Mouse (Mus musculus) midbrain, embryonic 16.5 days (tissue): ENCODE results near the gene Sept9. TPM values are rescaled to one million over a fixed set of nuclear protein-coding genes. Genes with fewer than 3 reads are reported as not detected.
A peak's percentile ranks its signal among the peaks of the same experiment; 100 is the strongest.
"Not testable (repeated sequence)": the region's sequence is repeated elsewhere in the genome, so short reads cannot be mapped to it uniquely, and the experiment has no call there.

Experiments used
- ATAC-seq: fragments of 200-750 bp; cut with Nextera tagmentation; 2 replicates; pipeline ENCODE4 v1.8.0; 2017; ENCODE audit warnings: moderate TSS enrichment
- H3K27ac ChIP-seq: fragments of 300-500 bp; sonication (generic); 2 replicates; pipeline ENCODE4 v1.5.1; 2014; ENCODE audit warnings: mild to moderate bottlenecking, low read length, mixed read lengths
- H3K27me3 ChIP-seq: fragments of 300-500 bp; sonication (generic); 2 replicates; pipeline ENCODE4 v1.6.1; 2014; ENCODE audit warnings: low read depth, low read length, mixed read lengths; ENCODE audit not compliant: control insufficient read depth, insufficient read depth
- H3K36me3 ChIP-seq: fragments of 300-500 bp; sonication (generic); 2 replicates; pipeline ENCODE4 v1.6.1; 2014; ENCODE audit warnings: mild to moderate bottlenecking, low read length, moderate library complexity, mixed read lengths; ENCODE audit not compliant: control insufficient read depth, insufficient read depth
- H3K4me1 ChIP-seq: fragments of 300-500 bp; sonication (generic); 2 replicates; pipeline ENCODE4 v1.6.1; 2014; ENCODE audit warnings: mild to moderate bottlenecking, low read length, mixed read lengths; ENCODE audit not compliant: control insufficient read depth, insufficient read depth
- H3K4me2 ChIP-seq: fragments of 300-500 bp; sonication (generic); 2 replicates; pipeline ENCODE4 v1.6.1; 2014; ENCODE audit warnings: mild to moderate bottlenecking, low read length, mixed read lengths
- H3K4me3 ChIP-seq: fragments of 300-500 bp; sonication (generic); 2 replicates; pipeline ENCODE4 v1.5.1; 2014; ENCODE audit warnings: low read depth, mild to moderate bottlenecking, low read length, moderate library complexity, mixed read lengths
- H3K9ac ChIP-seq: fragments of 300-500 bp; sonication (generic); 2 replicates; pipeline ENCODE4 v1.6.1; 2014; ENCODE audit warnings: low read depth, low read length, mixed read lengths
- H3K9me3 ChIP-seq: fragments of 300-500 bp; sonication (generic); replicated peaks from 2 replicates; pipeline ENCODE4 v1.6.1; 2014; ENCODE audit warnings: mild to moderate bottlenecking, low read length, mixed read lengths; ENCODE audit not compliant: control insufficient read depth, poor library complexity, severe bottlenecking
- WGBS: fragments of 180-500 bp; shearing (Covaris S2); extraction: QIAGEN DNeasy Blood & Tissue Kit; methylation state at CpG from one replicate; pipeline ENCODE4 v1.1.7; 2014; 5-methylcytosine and 5-hydroxymethylcytosine counted together
- polyA plus RNA-seq: library from polyadenylated mRNA; unstranded; fragments of >200 nt; fragmentation: Nextera tagmentation; extraction: Ambion mirVana; gene quantifications from 2 replicates; pipeline ENCODE4 v1.2.1, GENCODE M21; 2015

The Sept9 gene
- polyA plus RNA-seq, 1 experiment from 2014 or later, result 103 TPM

- Histone ChIP-seq H3K36me3 (no peaks in the 10 kb centered on the region), H3K4me1 (peaks cover 40% of the 10 kb centered on the region), H3K9ac (no peak overlapping the region), H3K9me3 (no peaks in the 10 kb centered on the region), H3K4me2 (no peak overlapping the region), H3K27ac (no peak overlapping the region), H3K27me3 (no peaks in the 10 kb centered on the region), H3K4me3 (no peak overlapping the region)
- WGBS, result 91% methylated on average over 9 of the region's 9 CpGs
- ATAC-seq, result no peak
Observed at GRCm38 (mm10) chr11:117337749-117338148, 138.3 kb downstream of the Sept9 start.

GRCm38 (mm10) chr11:117338503-117338902 lies 139.0 kb downstream of the Sept9 start:
- Histone ChIP-seq H3K9ac (no peak overlapping the region), H3K9me3 (no peaks in the 10 kb centered on the region), H3K27ac (no peak overlapping the region), H3K4me3 (no peak overlapping the region), H3K4me1 (peaks cover 35% of the 10 kb centered on the region), H3K36me3 (no peaks in the 10 kb centered on the region), H3K27me3 (no peaks in the 10 kb centered on the region), H3K4me2 (no peak overlapping the region)
- ATAC-seq, result no peak
- 62% methylated on average over 8 of the region's 8 CpGs for WGBS

- Histone ChIP-seq H3K27me3 (no peaks in the 10 kb centered on the region), H3K9ac (no peak overlapping the region), H3K9me3 (no peaks in the 10 kb centered on the region), H3K27ac (no peak overlapping the region; the same call in 1 of the 2 replicates), H3K36me3 (no peaks in the 10 kb centered on the region), H3K4me2 (no peak overlapping the region), H3K4me3 (no peak overlapping the region), H3K4me1 (peaks cover 32% of the 10 kb centered on the region)
- ATAC-seq, result no peak
- 88% methylated on average over 3 of the region's 3 CpGs for WGBS
Observed at GRCm38 (mm10) chr11:117339050-117339449, 139.6 kb downstream of the Sept9 start.

- H3K4me1 ChIP-seq, result peaks cover 38% of the 10 kb centered on the region
- WGBS, result 14% methylated on average over 7 of the region's 7 CpGs
Observed at GRCm38 (mm10) chr11:117341218-117341617, 141.8 kb downstream of the Sept9 start.

GRCm38 (mm10) chr11:117342076-117342475 lies 142.6 kb downstream of the Sept9 start:
- no peak overlapping the region for H3K4me3 ChIP-seq
- no peaks in the 10 kb centered on the region for H3K27me3 ChIP-seq
- no peak overlapping the region for H3K4me2 ChIP-seq
- 94% methylated on average over 7 of the region's 7 CpGs for WGBS
- H3K9me3 ChIP-seq, result no peaks in the 10 kb centered on the region
- 0 out of 2 replicates have a peak overlapping the region, but pooled peaks have one; percentile 62 for H3K27ac ChIP-seq
- ATAC-seq, result no peak
- H3K9ac ChIP-seq, result no peak overlapping the region
- H3K36me3 ChIP-seq, result no peaks in the 10 kb centered on the region
- H3K4me1 ChIP-seq, result peaks cover 42% of the 10 kb centered on the region

More at GRCm38 (mm10) chr11:117341218-117341617, 141.8 kb downstream of the Sept9 start:
- Histone ChIP-seq H3K9me3 (no peaks in the 10 kb centered on the region), H3K27me3 (no peaks in the 10 kb centered on the region), H3K9ac (no peak overlapping the region), H3K4me2 (no peak overlapping the region), H3K27ac (peak overlapping the region; percentile 74), H3K36me3 (no peaks in the 10 kb centered on the region), H3K4me3 (no peak overlapping the region)
- ATAC-seq, result peak; percentile 57; the same call in 1 of the 2 replicates

- H3K9ac ChIP-seq, H3K36me3 ChIP-seq, H3K4me2 ChIP-seq, H3K9me3 ChIP-seq, H3K27ac ChIP-seq, H3K4me3 ChIP-seq, H3K27me3 ChIP-seq, ATAC-seq: not testable (repeated sequence)
- over 99% methylated on average over 5 of the region's 6 CpGs for WGBS
- H3K4me1 ChIP-seq, result peaks cover 46% of the 10 kb centered on the region
Observed at GRCm38 (mm10) chr11:117342490-117342889, 143.0 kb downstream of the Sept9 start.

- Histone ChIP-seq H3K27ac (no peak overlapping the region), H3K4me2 (no peak overlapping the region), H3K9ac (no peak overlapping the region), H3K4me1 (peaks cover 56% of the 10 kb centered on the region), H3K27me3 (no peaks in the 10 kb centered on the region), H3K9me3 (no peaks in the 10 kb centered on the region), H3K4me3 (no peak overlapping the region), H3K36me3 (no peaks in the 10 kb centered on the region)
- ATAC-seq, result no peak
- 91% methylated on average over 5 of the region's 5 CpGs for WGBS
Observed at GRCm38 (mm10) chr11:117343800-117344199, 144.3 kb downstream of the Sept9 start.

GRCm38 (mm10) chr11:117344339-117345021 lies 145.0 kb downstream of the Sept9 start:
- WGBS, result 44% methylated on average over 11 of the region's 11 CpGs

GRCm38 (mm10) chr11:117345022-117345765 lies 145.7 kb downstream of the Sept9 start:
- no peaks in the 10 kb centered on the region for H3K9me3 ChIP-seq
- H3K27me3 ChIP-seq, result no peaks in the 10 kb centered on the region
- H3K9ac ChIP-seq, result no peak overlapping the region
- H3K4me2 ChIP-seq, result no peak overlapping the region; the same call in 1 of the 2 replicates
- H3K4me3 ChIP-seq, result no peak overlapping the region
- peak overlapping the region; percentile 78 for H3K27ac ChIP-seq
- peak; percentile 74 for ATAC-seq
- no peaks in the 10 kb centered on the region for H3K36me3 ChIP-seq
- H3K4me1 ChIP-seq, result peaks cover 66% of the 10 kb centered on the region
- WGBS, result 27% methylated on average over 12 of the region's 12 CpGs

More at GRCm38 (mm10) chr11:117344339-117345021, 145.0 kb downstream of the Sept9 start:
- Histone ChIP-seq H3K4me1 (peaks cover 63% of the 10 kb centered on the region), H3K27me3 (no peaks in the 10 kb centered on the region), H3K27ac (peak overlapping the region; percentile 78), H3K4me2 (no peak overlapping the region), H3K36me3 (no peaks in the 10 kb centered on the region), H3K4me3 (no peak overlapping the region), H3K9ac (no peak overlapping the region), H3K9me3 (no peaks in the 10 kb centered on the region)
- no peak for ATAC-seq
